In the genomic region with DNA sequence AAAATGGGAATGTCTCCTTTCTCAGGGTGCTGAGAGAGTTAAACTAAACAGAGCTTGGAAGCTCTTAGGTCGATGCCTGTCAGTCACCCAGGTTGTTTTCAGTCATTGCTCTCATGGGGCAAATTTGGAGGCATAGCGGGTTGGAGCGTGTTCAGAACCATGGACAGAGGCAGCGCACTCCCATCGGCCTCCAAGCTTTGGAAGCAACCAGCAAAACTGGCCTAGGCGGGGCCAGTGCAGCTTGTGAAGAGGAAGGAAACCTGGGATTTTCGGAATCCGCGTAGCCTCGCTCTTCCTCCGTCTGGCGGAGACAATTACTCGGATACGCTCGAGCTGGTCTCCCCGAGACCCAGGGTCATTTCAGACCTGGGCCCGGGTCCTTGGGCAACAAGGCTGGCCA, we compare ENCODE assay signal across 8 mouse cellular contexts.
DNase-seq lines count a peak whose midpoint lies in the region; ATAC-seq lines count a peak whose summit lies in the region.

No protein-coding gene starts in this region.

- no peak overlapping the region for H3K9ac ChIP-seq in embryonic facial prominence, embryonic 14.5 days (ENCODE audit: low read depth, low read length)
- H3K9ac ChIP-seq in midbrain, embryonic 14.5 days (replicated peaks; ENCODE audit: low read length) = no peak overlapping the region

- ATAC-seq in embryonic facial prominence, embryonic 14.5 days (ENCODE audit: low read depth) = no peak
- ATAC-seq in midbrain, embryonic 14.5 days (ENCODE audit: low FRiP score, low TSS enrichment) = no peak

- peak; percentile 15 to 41 for DNase-seq in urinary bladder, adult 18-20 months (ENCODE audit: low spot score in 2 of 2)
- no peak for DNase-seq in urinary bladder, postnatal 10 days (ENCODE audit: low spot score)
- DNase-seq in embryonic facial prominence, embryonic 14.5 days (ENCODE audit: low spot score) = peak; percentile 85
- DNase-seq in heart, postnatal 4 days = peak; percentile 85
- peak; percentile 88 for DNase-seq in limb, embryonic 10.5 days (ENCODE audit: low spot score)
- peak; percentile 72 for DNase-seq in midbrain, embryonic 14.5 days
- DNase-seq in urinary bladder, postnatal 36 days (ENCODE audit: low spot score in 2 of 2) = peak; percentile 32 to 48
- DNase-seq in frontal cortex, postnatal 14 days (ENCODE audit: low spot score in 2 of 2) = no peak

- WGBS in embryonic facial prominence, embryonic 14.5 days = 0% methylated on average over 17 of the region's 17 CpGs
- 1% methylated on average over 17 of the region's 17 CpGs for WGBS in limb, embryonic 10.5 days
- 1% methylated on average over 17 of the region's 17 CpGs for WGBS in midbrain, embryonic 14.5 days

- H3K9me3 ChIP-seq in embryonic facial prominence, embryonic 14.5 days (ENCODE audit: control insufficient read depth, low read length) = no peaks in the 10 kb centered on the region
- H3K9me3 ChIP-seq in limb, embryonic 10.5 days (replicated peaks) = no peaks in the 10 kb centered on the region
- no peaks in the 10 kb centered on the region for H3K9me3 ChIP-seq in midbrain, embryonic 14.5 days (ENCODE audit: control insufficient read depth, low read length)

- peaks cover 56% of the 10 kb centered on the region for H3K27me3 ChIP-seq in embryonic facial prominence, embryonic 14.5 days (replicated peaks; ENCODE audit: control insufficient read depth, insufficient read depth, low read length)
- peaks cover 95% of the 10 kb centered on the region for H3K27me3 ChIP-seq in limb, embryonic 10.5 days (ENCODE audit: low read depth, poor library complexity, severe bottlenecking)
- H3K27me3 ChIP-seq in midbrain, embryonic 14.5 days (ENCODE audit: control insufficient read depth, insufficient read depth, low read length) = peaks cover 20% of the 10 kb centered on the region

- H3K27ac ChIP-seq in embryonic facial prominence, embryonic 14.5 days (replicated peaks; ENCODE audit: low read depth, low read length) = no peak overlapping the region
- no peak overlapping the region for H3K27ac ChIP-seq in limb, embryonic 10.5 days
- no peak overlapping the region for H3K27ac ChIP-seq in midbrain, embryonic 14.5 days (replicated peaks; ENCODE audit: low read depth, low read length)

- H3K4me3 ChIP-seq in embryonic facial prominence, embryonic 14.5 days (ENCODE audit: low read depth, low read length) = no peak overlapping the region
- peak overlapping the region; percentile 40 for H3K4me3 ChIP-seq in limb, embryonic 10.5 days
- H3K4me3 ChIP-seq in midbrain, embryonic 14.5 days (replicated peaks; ENCODE audit: low read depth, low read length) = 0 out of 2 replicates have a peak overlapping the region, but pooled peaks have one; percentile 10

- no peaks in the 10 kb centered on the region for H3K4me1 ChIP-seq in embryonic facial prominence, embryonic 14.5 days (ENCODE audit: control insufficient read depth, insufficient read depth, low read length)
- H3K4me1 ChIP-seq in limb, embryonic 10.5 days = peaks cover 28% of the 10 kb centered on the region
- H3K4me1 ChIP-seq in midbrain, embryonic 14.5 days (ENCODE audit: control insufficient read depth, insufficient read depth, low read length) = peaks cover 19% of the 10 kb centered on the region

- H3K36me3 ChIP-seq in embryonic facial prominence, embryonic 14.5 days (ENCODE audit: control insufficient read depth, insufficient read depth, low read length) = no peaks in the 10 kb centered on the region
- H3K36me3 ChIP-seq in limb, embryonic 10.5 days = no peaks in the 10 kb centered on the region
- H3K36me3 ChIP-seq in midbrain, embryonic 14.5 days (ENCODE audit: control insufficient read depth, insufficient read depth, low read length) = no peaks in the 10 kb centered on the region

- H3K4me2 ChIP-seq in embryonic facial prominence, embryonic 14.5 days (ENCODE audit: low read depth, low read length) = peak overlapping the region; percentile 21
- peak overlapping the region; percentile 46 for H3K4me2 ChIP-seq in midbrain, embryonic 14.5 days (ENCODE audit: low read length)

Comparison
In these comparisons a context has a peak if more than half of its experiments do, and no peak if none do; other contexts are left out.
1. DNase-seq: peak in urinary bladder, adult 18-20 months (2 of 2), embryonic facial prominence, embryonic 14.5 days (single experiment), heart, postnatal 4 days (single experiment), limb, embryonic 10.5 days (single experiment), midbrain, embryonic 14.5 days (single experiment) and urinary bladder, postnatal 36 days (2 of 2); none in urinary bladder, postnatal 10 days (single experiment) and frontal cortex, postnatal 14 days (0 of 2).